Mouse (Mus musculus): ENCODE measurements around the gene Zc3h15.

GRCm38 (mm10) chr2:83700667-83701066, 56.4 kb downstream of the Zc3h15 start:
- no peak for TF ChIP-seq CTCF (IDR thresholded peaks at IDR 0.05; ENCODE audit: low read depth)
- TF ChIP-seq EP300 (IDR thresholded peaks at IDR 0.05; ENCODE audit: low read depth): no peak
